Mouse (Mus musculus) midbrain, embryonic 11.5 days (tissue): Measurements from ENCODE around the gene Notch3. TPM values are rescaled to one million over a fixed set of nuclear protein-coding genes. Genes with fewer than 3 reads are reported as not detected.
A peak's percentile ranks its signal among the peaks of the same experiment; 100 is the strongest.
"Not testable (repeated sequence)": the region's sequence is repeated elsewhere in the genome, so short reads cannot be mapped to it uniquely, and the experiment has no call there.

Experiments used
- ATAC-seq: fragments of 200-750 bp; cut with Nextera tagmentation; 2 replicates; pipeline ENCODE4 v1.8.0; 2017; ENCODE audit warnings: moderate TSS enrichment, moderate library complexity; ENCODE audit not compliant: low FRiP score
- DNase-seq: peaks from one replicate; pipeline ENCODE4 v3.0.0; 2015; ENCODE audit warnings: low spot score; ENCODE audit errors: missing footprints
- H3K27ac ChIP-seq: fragments of 300-500 bp; sonication (generic); 2 replicates; pipeline ENCODE4 v1.5.1; 2014; ENCODE audit warnings: low read depth, low read length
- H3K27me3 ChIP-seq: fragments of 300-500 bp; sonication (generic); 2 replicates; pipeline ENCODE4 v1.6.1; 2014; ENCODE audit warnings: mild to moderate bottlenecking, low read length, moderate library complexity, mixed read lengths; ENCODE audit not compliant: control insufficient read depth, insufficient read depth
- H3K36me3 ChIP-seq: fragments of 300-500 bp; sonication (generic); 2 replicates; pipeline ENCODE4 v1.6.1; 2014; ENCODE audit warnings: mild to moderate bottlenecking, low read length, moderate library complexity, mixed read lengths; ENCODE audit not compliant: control insufficient read depth, insufficient read depth
- H3K4me1 ChIP-seq: fragments of 300-500 bp; sonication (generic); 2 replicates; pipeline ENCODE4 v1.6.1; 2014; ENCODE audit warnings: low read length; ENCODE audit not compliant: control insufficient read depth, insufficient read depth
- H3K4me2 ChIP-seq: fragments of 300-500 bp; sonication (generic); 2 replicates; pipeline ENCODE4 v1.6.1; 2014; ENCODE audit warnings: mild to moderate bottlenecking, moderate library complexity
- H3K4me3 ChIP-seq: fragments of 300-500 bp; sonication (generic); 2 replicates; pipeline ENCODE4 v1.5.1; 2014; ENCODE audit warnings: low read depth, low read length
- H3K9ac ChIP-seq: fragments of 300-500 bp; sonication (generic); 2 replicates; pipeline ENCODE4 v1.6.1; 2014; ENCODE audit warnings: low read length
- H3K9me3 ChIP-seq: fragments of 300-500 bp; sonication (generic); 2 replicates; pipeline ENCODE4 v1.6.1; 2016; ENCODE audit warnings: low read length; ENCODE audit not compliant: control insufficient read depth
- WGBS: fragments of 180-500 bp; shearing (Covaris S2); extraction: QIAGEN DNeasy Blood & Tissue Kit; methylation state at CpG from one replicate; pipeline ENCODE4 v1.1.7; 2014; 5-methylcytosine and 5-hydroxymethylcytosine counted together
- polyA plus RNA-seq: library from polyadenylated mRNA; unstranded; fragments of >200 nt; fragmentation: Nextera tagmentation; extraction: Ambion mirVana; gene quantifications from 2 replicates; pipeline ENCODE4 v1.2.1, GENCODE M21; 2014

The Notch3 gene
- polyA plus RNA-seq, 1 experiment from 2014 or later, result 21.4 TPM

- no peak for ATAC-seq
These were observed 73.8 kb downstream of the Notch3 start for GRCm38 (mm10) chr17:32092895-32093294.

GRCm38 (mm10) chr17:32092241-32092619 is 74.4 kb downstream of the Notch3 start:
- WGBS, result 84% methylated on average over 1 of the region's 1 CpGs
- H3K27me3 ChIP-seq, result no peaks in the 10 kb centered on the region
- ATAC-seq (no peak), DNase-seq (no peak)
- H3K9ac ChIP-seq, result no peak overlapping the region
- no peak overlapping the region for H3K4me2 ChIP-seq
- H3K4me1 ChIP-seq, result peaks cover 9% of the 10 kb centered on the region; the same call in 1 of the 2 replicates
- H3K36me3 ChIP-seq, result no peaks in the 10 kb centered on the region
- H3K27ac ChIP-seq, result no peak overlapping the region
- no peak overlapping the region for H3K4me3 ChIP-seq
- no peaks in the 10 kb centered on the region; the same call in 1 of the 2 replicates for H3K9me3 ChIP-seq

More at GRCm38 (mm10) chr17:32092895-32093294, 73.8 kb downstream of the Notch3 start:
- DNase-seq, result peak; percentile 75
- no peak overlapping the region for H3K9ac ChIP-seq
- no peaks in the 10 kb centered on the region; the same call in 1 of the 2 replicates for H3K9me3 ChIP-seq
- no peak overlapping the region for H3K27ac ChIP-seq
- H3K4me3 ChIP-seq, result no peak overlapping the region
- H3K27me3 ChIP-seq, result no peaks in the 10 kb centered on the region
- no peaks in the 10 kb centered on the region for H3K36me3 ChIP-seq
- 78% methylated on average over 5 of the region's 5 CpGs for WGBS
- H3K4me2 ChIP-seq, result no peak overlapping the region
- peaks cover 9% of the 10 kb centered on the region; the same call in 1 of the 2 replicates for H3K4me1 ChIP-seq

- DNase-seq, result peak; percentile 97
- H3K27me3 ChIP-seq, H3K36me3 ChIP-seq, H3K27ac ChIP-seq, H3K4me1 ChIP-seq, H3K9me3 ChIP-seq: not testable (repeated sequence)
- Histone ChIP-seq H3K4me3 (peak overlapping the region; percentile 17; the same call in 1 of the 2 replicates), H3K4me2 (peak overlapping the region; percentile 50), H3K9ac (peak overlapping the region; percentile 57)
- ATAC-seq, result peak; percentile 95
- 9% methylated on average over 13 of the region's 16 CpGs for WGBS
These were observed 75.0 kb downstream of the Notch3 start for GRCm38 (mm10) chr17:32091364-32092240.

GRCm38 (mm10) chr17:32091032-32091363 is 75.7 kb downstream of the Notch3 start:
- Histone ChIP-seq H3K9me3 (no peaks in the 10 kb centered on the region; the same call in 1 of the 2 replicates), H3K27ac (no peak overlapping the region), H3K4me1 (peaks cover 9% of the 10 kb centered on the region; the same call in 1 of the 2 replicates), H3K36me3 (no peaks in the 10 kb centered on the region), H3K27me3 (no peaks in the 10 kb centered on the region), H3K9ac (peak overlapping the region; percentile 57), H3K4me3 (peak overlapping the region; percentile 17; the same call in 1 of the 2 replicates), H3K4me2 (peak overlapping the region; percentile 50)
- no peak for DNase-seq
- WGBS, result 15% methylated on average over 1 of the region's 1 CpGs
- peak; percentile 71 for ATAC-seq

- H3K4me3 ChIP-seq, result no peak overlapping the region
- H3K9ac ChIP-seq, result no peak overlapping the region
- H3K36me3 ChIP-seq, result no peaks in the 10 kb centered on the region
- no peak overlapping the region for H3K27ac ChIP-seq
- DNase-seq, result peak; percentile 33
- H3K27me3 ChIP-seq, result no peaks in the 10 kb centered on the region
- H3K4me1 ChIP-seq, result peaks cover 9% of the 10 kb centered on the region; the same call in 1 of the 2 replicates
- no peaks in the 10 kb centered on the region for H3K9me3 ChIP-seq
- ATAC-seq, result no peak
- 89% methylated on average over 2 of the region's 2 CpGs for WGBS
- no peak overlapping the region for H3K4me2 ChIP-seq
These were observed 79.6 kb downstream of the Notch3 start for GRCm38 (mm10) chr17:32087069-32087468.

- Histone ChIP-seq H3K4me1 (no peaks in the 10 kb centered on the region), H3K4me2 (no peak overlapping the region), H3K9me3 (no peaks in the 10 kb centered on the region), H3K4me3 (no peak overlapping the region), H3K27me3 (no peaks in the 10 kb centered on the region), H3K36me3 (no peaks in the 10 kb centered on the region), H3K9ac (no peak overlapping the region), H3K27ac (no peak overlapping the region)
- ATAC-seq (no peak), DNase-seq (peak; percentile 6)
- WGBS, result 95% methylated on average over 2 of the region's 2 CpGs
These were observed 83.3 kb downstream of the Notch3 start for GRCm38 (mm10) chr17:32083351-32083750.

GRCm38 (mm10) chr17:32075164-32075563 is 91.5 kb downstream of the Notch3 start:
- no peak overlapping the region for H3K27ac ChIP-seq
- H3K9me3 ChIP-seq, result no peaks in the 10 kb centered on the region
- H3K27me3 ChIP-seq, result no peaks in the 10 kb centered on the region
- ATAC-seq, result 0 out of 2 replicates have a peak, but pooled peaks have one; percentile 35
- no peaks in the 10 kb centered on the region for H3K36me3 ChIP-seq
- WGBS, result 8% methylated on average over 2 of the region's 2 CpGs
- peak; percentile 93 for DNase-seq
- H3K4me3 ChIP-seq, result no peak overlapping the region
- no peaks in the 10 kb centered on the region for H3K4me1 ChIP-seq
- H3K4me2 ChIP-seq, result no peak overlapping the region
- no peak overlapping the region for H3K9ac ChIP-seq

GRCm38 (mm10) chr17:32074658-32075057 is 92.0 kb downstream of the Notch3 start:
- no peaks in the 10 kb centered on the region for H3K27me3 ChIP-seq
- no peaks in the 10 kb centered on the region for H3K9me3 ChIP-seq
- no peak overlapping the region for H3K27ac ChIP-seq
- H3K4me3 ChIP-seq, result no peak overlapping the region
- H3K9ac ChIP-seq, result no peak overlapping the region
- DNase-seq (no peak), ATAC-seq (no peak)
- no peak overlapping the region for H3K4me2 ChIP-seq
- no peaks in the 10 kb centered on the region for H3K36me3 ChIP-seq
- no peaks in the 10 kb centered on the region for H3K4me1 ChIP-seq
- 51% methylated on average over 4 of the region's 4 CpGs for WGBS

- H3K4me2 ChIP-seq, result no peak overlapping the region
- no peak overlapping the region for H3K27ac ChIP-seq
- WGBS, result 0% methylated on average over 2 of the region's 2 CpGs
- H3K27me3 ChIP-seq, result no peaks in the 10 kb centered on the region
- peak; percentile 68 for ATAC-seq
- no peaks in the 10 kb centered on the region for H3K4me1 ChIP-seq
- no peak overlapping the region for H3K4me3 ChIP-seq
- no peak overlapping the region for H3K9ac ChIP-seq
- peak; percentile 99 for DNase-seq
- no peaks in the 10 kb centered on the region for H3K36me3 ChIP-seq
- no peaks in the 10 kb centered on the region for H3K9me3 ChIP-seq
These were observed 93.3 kb downstream of the Notch3 start for GRCm38 (mm10) chr17:32073359-32073758.
